Mouse (Mus musculus): ENCODE measurements around the gene Hs6st3.

Hs6st3 gene

GRCm38 (mm10) chr14:119643840-119644239, 505.7 kb downstream of the Hs6st3 start:
- DNase-seq (ENCODE audit: low spot score): no peak

GRCm38 (mm10) chr14:119656936-119657335, 518.8 kb downstream of the Hs6st3 start:
- DNase-seq (ENCODE audit: low spot score): no peak

GRCm38 (mm10) chr14:119665741-119666141, 527.6 kb downstream of the Hs6st3 start:
- peak; percentile 3 for DNase-seq (ENCODE audit: low spot score)

GRCm38 (mm10) chr14:119667421-119667820, 529.3 kb downstream of the Hs6st3 start:
- DNase-seq (ENCODE audit: low spot score): no peak

GRCm38 (mm10) chr14:119670836-119671587, 532.9 kb downstream of the Hs6st3 start:
- DNase-seq (ENCODE audit: low spot score): no peak

- no peak for DNase-seq (ENCODE audit: low spot score)
Observed at GRCm38 (mm10) chr14:119678574-119678973, 540.4 kb downstream of the Hs6st3 start.

- DNase-seq (ENCODE audit: low spot score): no peak
Observed at GRCm38 (mm10) chr14:119680052-119680451, 541.9 kb downstream of the Hs6st3 start.

- no peak for DNase-seq (ENCODE audit: low spot score)
Observed at GRCm38 (mm10) chr14:119687885-119688284, 549.7 kb downstream of the Hs6st3 start.

GRCm38 (mm10) chr14:119699982-119700381, 561.8 kb downstream of the Hs6st3 start:
- DNase-seq (ENCODE audit: low spot score): no peak

- DNase-seq (ENCODE audit: low spot score): no peak
Observed at GRCm38 (mm10) chr14:119714712-119715111, 576.6 kb downstream of the Hs6st3 start.

GRCm38 (mm10) chr14:119717323-119717722, 579.2 kb downstream of the Hs6st3 start:
- no peak for DNase-seq (ENCODE audit: low spot score)

- DNase-seq (ENCODE audit: low spot score): no peak
Observed at GRCm38 (mm10) chr14:119725102-119725501, 587.0 kb downstream of the Hs6st3 start.

- DNase-seq (ENCODE audit: low spot score): no peak
Observed at GRCm38 (mm10) chr14:119731436-119732080, 593.4 kb downstream of the Hs6st3 start.

- no peak for DNase-seq (ENCODE audit: low spot score)
Observed at GRCm38 (mm10) chr14:119732219-119732618, 594.1 kb downstream of the Hs6st3 start.

GRCm38 (mm10) chr14:119737408-119737961, 599.3 kb downstream of the Hs6st3 start:
- DNase-seq (ENCODE audit: low spot score): no peak

GRCm38 (mm10) chr14:119741791-119742190, 603.6 kb downstream of the Hs6st3 start:
- no peak for DNase-seq (ENCODE audit: low spot score)

GRCm38 (mm10) chr14:119761376-119761775, 623.2 kb downstream of the Hs6st3 start:
- DNase-seq (ENCODE audit: low spot score): no peak

- DNase-seq (ENCODE audit: low spot score): no peak
Observed at GRCm38 (mm10) chr14:119772040-119772439, 633.9 kb downstream of the Hs6st3 start.

GRCm38 (mm10) chr14:119776261-119776660, 638.1 kb downstream of the Hs6st3 start:
- DNase-seq (ENCODE audit: low spot score): no peak

GRCm38 (mm10) chr14:119779982-119780588, 641.9 kb downstream of the Hs6st3 start:
- DNase-seq (ENCODE audit: low spot score): no peak

- DNase-seq (ENCODE audit: low spot score): no peak
Observed at GRCm38 (mm10) chr14:119781111-119781510, 643.0 kb downstream of the Hs6st3 start.

- DNase-seq (ENCODE audit: low spot score): no peak
Observed at GRCm38 (mm10) chr14:119789457-119789856, 651.3 kb downstream of the Hs6st3 start.

Measured in lung, postnatal 25 days (tissue).